Mouse (Mus musculus) limb, embryonic 12.5 days (tissue): Measurements from ENCODE around the gene Atp6v1g1. TPM values are rescaled to one million over a fixed set of nuclear protein-coding genes. Genes with fewer than 3 reads are reported as not detected.

Experiments used
- ATAC-seq: fragments of 200-750 bp; cut with Nextera tagmentation; 2 replicates; pipeline ENCODE4 v1.8.0; 2017; ENCODE audit warnings: low read depth, moderate TSS enrichment; ENCODE audit not compliant: insufficient number of reproducible peaks, insufficient read depth, low FRiP score, low TSS enrichment
- H3K27ac ChIP-seq: fragments of 300-500 bp; sonication (generic); 2 replicates; pipeline ENCODE4 v1.5.1; 2016; ENCODE audit warnings: mild to moderate bottlenecking, moderate library complexity
- H3K27me3 ChIP-seq: fragments of 300-500 bp; sonication (generic); 2 replicates; pipeline ENCODE4 v1.6.1; 2016; ENCODE audit warnings: mild to moderate bottlenecking, moderate library complexity
- H3K36me3 ChIP-seq: fragments of 300-500 bp; sonication (generic); 2 replicates; pipeline ENCODE4 v1.6.1; 2016; ENCODE audit warnings: mild to moderate bottlenecking, moderate library complexity
- H3K4me1 ChIP-seq: fragments of 300-500 bp; sonication (generic); replicated peaks from 2 replicates; pipeline ENCODE4 v1.6.1; 2016
- H3K4me2 ChIP-seq: fragments of 300-500 bp; sonication (generic); 2 replicates; pipeline ENCODE4 v1.6.1; 2016; ENCODE audit warnings: mild to moderate bottlenecking, moderate library complexity
- H3K4me3 ChIP-seq: fragments of 300-500 bp; sonication (generic); replicated peaks from 2 replicates; pipeline ENCODE4 v1.5.1; 2016; ENCODE audit warnings: mild to moderate bottlenecking
- H3K9ac ChIP-seq: fragments of 300-500 bp; sonication (generic); replicated peaks from 2 replicates; pipeline ENCODE4 v1.6.1; 2016; ENCODE audit warnings: mild to moderate bottlenecking, moderate library complexity
- H3K9me3 ChIP-seq: fragments of 300-500 bp; sonication (generic); 2 replicates; pipeline ENCODE4 v1.6.1; 2016; ENCODE audit warnings: mild to moderate bottlenecking, moderate library complexity
- WGBS: fragments of 180-500 bp; shearing (Covaris S2); methylation state at CpG from one replicate; pipeline ENCODE4 v1.1.7; 2016; 5-methylcytosine and 5-hydroxymethylcytosine counted together
- polyA plus RNA-seq: library from polyadenylated mRNA; unstranded; fragments of >200 nt; fragmentation: Nextera tagmentation; extraction: Ambion mirVana; gene quantifications from 2 replicates; pipeline ENCODE4 v1.2.1, GENCODE M21; 2016

Atp6v1g1 gene
- polyA plus RNA-seq, 1 experiment from 2014 or later, result 317 TPM

GRCm38 (mm10) chr4:63548491-63548890, 3.9 kb downstream of the Atp6v1g1 start:
- peaks cover 27% of the 10 kb centered on the region for H3K4me1 ChIP-seq
- no peak overlapping the region for H3K9ac ChIP-seq
- H3K4me2 ChIP-seq, result no peak overlapping the region
- ATAC-seq, result no peak
- WGBS, result 98% methylated on average over 3 of the region's 3 CpGs
- H3K27ac ChIP-seq, result no peak overlapping the region
- H3K9me3 ChIP-seq, result no peaks in the 10 kb centered on the region
- no peak overlapping the region for H3K4me3 ChIP-seq
- H3K36me3 ChIP-seq, result peaks cover 54% of the 10 kb centered on the region
- H3K27me3 ChIP-seq, result no peaks in the 10 kb centered on the region

GRCm38 (mm10) chr4:63550908-63551307, 6.3 kb downstream of the Atp6v1g1 start:
- no peaks in the 10 kb centered on the region for H3K27me3 ChIP-seq
- H3K9ac ChIP-seq, result no peak overlapping the region
- H3K4me1 ChIP-seq, result peaks cover 15% of the 10 kb centered on the region
- H3K4me2 ChIP-seq, result no peak overlapping the region
- H3K36me3 ChIP-seq, result peaks cover 72% of the 10 kb centered on the region
- no peak overlapping the region for H3K4me3 ChIP-seq
- WGBS, result 92% methylated on average over 3 of the region's 3 CpGs
- H3K27ac ChIP-seq, result no peak overlapping the region
- no peaks in the 10 kb centered on the region for H3K9me3 ChIP-seq
- ATAC-seq, result no peak

- Histone ChIP-seq H3K4me1 (peaks cover 11% of the 10 kb centered on the region), H3K9me3 (no peaks in the 10 kb centered on the region), H3K36me3 (peaks cover 68% of the 10 kb centered on the region), H3K4me3 (no peak overlapping the region), H3K27me3 (no peaks in the 10 kb centered on the region), H3K27ac (no peak overlapping the region), H3K4me2 (no peak overlapping the region), H3K9ac (no peak overlapping the region)
- 88% methylated on average over 1 of the region's 1 CpGs for WGBS
- no peak for ATAC-seq
These were observed 8.3 kb downstream of the Atp6v1g1 start for GRCm38 (mm10) chr4:63552865-63553264.

GRCm38 (mm10) chr4:63553789-63554576, 9.4 kb downstream of the Atp6v1g1 start:
- Histone ChIP-seq H3K27me3 (no peaks in the 10 kb centered on the region), H3K4me3 (no peak overlapping the region), H3K36me3 (peaks cover 56% of the 10 kb centered on the region), H3K4me1 (peaks cover 13% of the 10 kb centered on the region), H3K9ac (no peak overlapping the region), H3K4me2 (no peak overlapping the region), H3K27ac (no peak overlapping the region), H3K9me3 (no peaks in the 10 kb centered on the region)
- WGBS, result 87% methylated on average over 4 of the region's 4 CpGs
- no peak for ATAC-seq

- H3K4me2 ChIP-seq, result no peak overlapping the region
These were observed 10.0 kb downstream of the Atp6v1g1 start for GRCm38 (mm10) chr4:63554616-63555015.

GRCm38 (mm10) chr4:63555111-63555510, 10.5 kb downstream of the Atp6v1g1 start:
- Histone ChIP-seq H3K9ac (no peak overlapping the region), H3K36me3 (peaks cover 47% of the 10 kb centered on the region), H3K9me3 (no peaks in the 10 kb centered on the region), H3K4me1 (peaks cover 24% of the 10 kb centered on the region), H3K27me3 (no peaks in the 10 kb centered on the region), H3K27ac (no peak overlapping the region), H3K4me3 (no peak overlapping the region), H3K4me2 (no peak overlapping the region)
- 94% methylated on average over 2 of the region's 2 CpGs for WGBS
- ATAC-seq, result no peak

More at GRCm38 (mm10) chr4:63554616-63555015, 10.0 kb downstream of the Atp6v1g1 start:
- Histone ChIP-seq H3K9me3 (no peaks in the 10 kb centered on the region), H3K36me3 (peaks cover 50% of the 10 kb centered on the region), H3K9ac (no peak overlapping the region), H3K4me3 (no peak overlapping the region), H3K27ac (no peak overlapping the region), H3K4me1 (peaks cover 19% of the 10 kb centered on the region), H3K27me3 (no peaks in the 10 kb centered on the region)
- 86% methylated on average over 3 of the region's 3 CpGs for WGBS
- no peak for ATAC-seq

- WGBS, result 71% methylated on average over 5 of the region's 5 CpGs
- H3K4me2 ChIP-seq, result no peak overlapping the region
- H3K27ac ChIP-seq, result no peak overlapping the region
- H3K9ac ChIP-seq, result no peak overlapping the region
- H3K36me3 ChIP-seq, result peaks cover 35% of the 10 kb centered on the region
- no peaks in the 10 kb centered on the region for H3K9me3 ChIP-seq
- ATAC-seq, result no peak
- no peak overlapping the region for H3K4me3 ChIP-seq
- peaks cover 38% of the 10 kb centered on the region for H3K4me1 ChIP-seq
- no peaks in the 10 kb centered on the region for H3K27me3 ChIP-seq
These were observed 12.1 kb downstream of the Atp6v1g1 start for GRCm38 (mm10) chr4:63556665-63557064.

GRCm38 (mm10) chr4:63557124-63558059, 12.8 kb downstream of the Atp6v1g1 start:
- Histone ChIP-seq H3K4me3 (peak overlapping the region; percentile 70), H3K36me3 (peaks cover 30% of the 10 kb centered on the region), H3K9me3 (no peaks in the 10 kb centered on the region), H3K4me2 (peak overlapping the region; percentile 69), H3K27ac (no peak overlapping the region), H3K9ac (no peak overlapping the region), H3K27me3 (no peaks in the 10 kb centered on the region), H3K4me1 (peaks cover 45% of the 10 kb centered on the region)
- 37% methylated on average over 16 of the region's 16 CpGs for WGBS
- no peak for ATAC-seq

GRCm38 (mm10) chr4:63558407-63559081, 14.0 kb downstream of the Atp6v1g1 start, which contains the start of gene Tmem268:
TSS of gene Tmem268 (plus strand) at chr4:63558781.
- H3K9me3 ChIP-seq, result no peaks in the 10 kb centered on the region
- H3K27ac ChIP-seq, result peak within 1 kb of the TSS; percentile 75
- H3K4me3 ChIP-seq, result peak within 1 kb of the TSS; percentile 70
- peak; percentile 77 for ATAC-seq
- H3K4me1 ChIP-seq, result peaks cover 48% of the 10 kb centered on the region
- H3K36me3 ChIP-seq, result peaks cover 27% of the 10 kb centered on the region
- WGBS, result under 1% methylated on average over 81 of the region's 81 CpGs
- no peaks in the 10 kb centered on the region for H3K27me3 ChIP-seq
- peak within 1 kb of the TSS; percentile 69 for H3K4me2 ChIP-seq
- H3K9ac ChIP-seq, result peak within 1 kb of the TSS; percentile 87

GRCm38 (mm10) chr4:63559127-63559697, 14.6 kb downstream of the Atp6v1g1 start:
- 40% methylated on average over 9 of the region's 9 CpGs for WGBS

More at GRCm38 (mm10) chr4:63559127-63559697, 14.6 kb downstream of the Atp6v1g1 start:
- no peak; the same call in 1 of the 2 replicates for ATAC-seq
- peak overlapping the region; percentile 87 for H3K9ac ChIP-seq
- H3K4me1 ChIP-seq, result peaks cover 48% of the 10 kb centered on the region
- H3K4me2 ChIP-seq, result peak overlapping the region; percentile 69
- H3K9me3 ChIP-seq, result no peaks in the 10 kb centered on the region
- peak overlapping the region; percentile 75 for H3K27ac ChIP-seq
- peak overlapping the region; percentile 70 for H3K4me3 ChIP-seq
- H3K36me3 ChIP-seq, result peaks cover 24% of the 10 kb centered on the region
- H3K27me3 ChIP-seq, result no peaks in the 10 kb centered on the region
